Mouse (Mus musculus): Measurements from ENCODE around the gene Sugct. TPM values are rescaled to one million over a fixed set of nuclear protein-coding genes. Genes with fewer than 3 reads are reported as not detected.

Gene Sugct
- total RNA-seq, 2 experiments from 2014 or later: 1.6 to 1.7 TPM

DNA sequence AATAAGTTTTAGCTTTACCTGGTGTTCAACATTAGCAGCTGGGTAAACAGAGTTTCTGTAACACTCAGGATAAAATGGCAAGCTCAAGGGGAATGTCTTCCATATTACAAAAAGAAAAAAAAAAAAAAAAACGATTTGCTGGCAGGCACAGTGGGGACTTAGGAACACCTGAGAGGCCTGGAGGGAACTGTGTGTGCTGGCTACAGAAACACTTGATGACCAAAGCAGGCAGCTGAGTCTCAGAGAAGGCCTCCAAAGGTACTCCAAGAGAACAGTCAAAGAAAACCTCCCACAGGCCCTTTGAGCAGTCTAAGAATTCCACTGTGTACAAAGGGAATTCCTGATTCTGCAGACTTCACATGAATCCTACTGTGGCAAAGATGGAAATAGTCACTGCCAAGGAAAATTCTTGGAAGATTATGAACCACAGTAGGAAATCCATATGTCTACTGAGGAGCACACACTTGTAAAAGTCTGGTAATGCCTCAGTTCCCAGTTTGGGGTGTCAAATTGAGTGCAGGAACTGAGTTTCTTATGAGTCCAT is 397.8 kb downstream of the Sugct start:
- no peak for DNase-seq (ENCODE audit: extremely low spot score in 1 of 2, low spot score in 1 of 2)

DNA sequence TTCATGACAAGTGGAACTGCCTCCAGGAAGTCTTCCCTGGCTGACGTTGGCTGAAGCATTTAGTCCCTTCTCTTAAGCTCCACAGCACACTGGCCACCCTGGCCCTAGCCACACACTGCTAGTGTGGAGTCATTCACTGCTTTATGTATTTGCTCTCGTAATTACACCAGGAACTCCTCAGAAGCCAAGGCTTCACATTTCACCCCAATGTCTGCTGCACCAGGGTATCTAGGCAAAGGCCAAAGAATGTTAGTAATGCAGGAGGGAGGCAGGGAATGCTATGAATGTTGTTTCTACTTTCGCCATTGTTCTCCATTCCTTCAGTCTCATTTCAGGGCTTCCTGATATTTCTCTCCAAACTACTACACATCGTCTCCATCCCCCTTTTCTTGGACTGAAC is 398.4 kb downstream of the Sugct start:
- DNase-seq (ENCODE audit: extremely low spot score in 1 of 2, low spot score in 1 of 2): no peak

DNA sequence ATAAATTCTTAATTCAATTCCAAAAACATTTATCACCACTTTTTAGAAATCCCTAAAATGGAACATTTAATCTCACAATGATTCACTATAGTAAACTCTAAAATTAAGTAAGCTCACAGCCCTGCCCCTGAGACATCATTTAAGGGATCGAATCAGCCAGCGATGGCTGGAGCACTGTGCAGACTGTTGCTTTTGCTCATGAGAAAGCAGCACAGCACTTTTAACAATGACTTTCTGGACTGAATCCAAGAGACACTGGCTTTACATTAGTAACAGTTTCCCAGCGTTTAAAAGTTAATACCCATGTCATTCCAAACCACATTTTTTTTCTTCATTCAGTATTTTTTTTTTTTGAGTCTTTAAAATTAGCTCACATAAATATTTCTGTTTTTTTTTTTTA is 398.9 kb downstream of the Sugct start:
- DNase-seq (ENCODE audit: extremely low spot score in 1 of 2, low spot score in 1 of 2): no peak

DNA sequence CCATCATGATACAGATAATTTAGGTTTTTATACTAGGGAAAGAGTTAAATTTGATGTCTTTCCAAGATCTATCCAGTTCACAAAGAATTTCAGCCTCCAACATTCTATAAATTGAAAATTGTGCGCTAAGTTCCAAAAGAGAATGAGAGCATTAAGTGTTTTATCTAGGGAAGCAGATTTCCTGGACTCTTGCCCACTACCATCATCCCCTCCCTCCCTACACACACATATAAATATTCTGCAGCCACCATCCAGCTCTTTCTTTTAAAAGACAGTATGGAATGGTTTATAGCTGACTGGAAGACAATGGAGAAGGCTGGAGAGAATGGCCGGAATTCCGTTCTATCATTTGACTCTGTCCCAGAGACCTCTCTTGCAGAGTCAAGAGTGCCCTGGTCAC is 404.3 kb downstream of the Sugct start:
- DNase-seq (ENCODE audit: extremely low spot score in 1 of 2, low spot score in 1 of 2): no peak

DNA sequence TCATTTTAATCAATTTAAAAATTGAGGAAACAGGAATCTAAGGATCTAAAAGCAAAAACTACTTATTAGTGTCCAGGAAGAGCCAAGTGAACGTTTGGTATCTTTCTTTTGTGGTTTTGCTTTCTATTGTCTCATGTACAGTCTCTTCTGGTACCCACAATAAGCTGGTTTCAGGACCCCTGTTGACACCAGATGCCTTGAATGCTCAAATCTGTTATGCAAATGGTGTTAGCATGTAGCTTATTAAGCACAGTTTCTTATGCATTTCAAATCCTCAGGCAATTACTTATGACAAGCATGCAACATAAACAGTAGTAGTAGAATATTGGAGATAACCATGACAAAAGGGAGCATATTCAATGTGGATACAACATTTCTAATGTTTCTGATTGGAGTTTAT is 407.0 kb downstream of the Sugct start:
- DNase-seq (ENCODE audit: extremely low spot score in 1 of 2, low spot score in 1 of 2): no peak

DNA sequence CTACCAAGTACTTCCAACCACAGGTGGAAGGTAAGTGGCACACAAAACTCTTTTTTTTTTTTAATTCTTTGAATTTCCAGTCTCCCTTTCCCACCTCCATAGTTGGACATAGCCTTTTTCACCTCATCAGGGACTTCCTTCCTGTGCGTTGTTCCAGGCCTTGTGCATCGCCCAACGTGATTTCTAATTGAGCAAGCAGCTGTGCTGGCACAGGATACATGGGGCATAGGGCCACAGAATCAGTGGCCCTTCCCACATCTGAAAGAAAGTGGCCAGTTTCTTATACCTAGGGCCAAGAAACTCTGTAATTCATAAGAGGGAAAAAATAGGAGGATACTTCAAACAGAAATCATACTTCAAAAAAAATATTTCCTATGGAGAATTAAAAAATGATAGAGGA is 449.4 kb downstream of the Sugct start:
- no peak for DNase-seq (ENCODE audit: extremely low spot score in 1 of 2, low spot score in 1 of 2)

DNA sequence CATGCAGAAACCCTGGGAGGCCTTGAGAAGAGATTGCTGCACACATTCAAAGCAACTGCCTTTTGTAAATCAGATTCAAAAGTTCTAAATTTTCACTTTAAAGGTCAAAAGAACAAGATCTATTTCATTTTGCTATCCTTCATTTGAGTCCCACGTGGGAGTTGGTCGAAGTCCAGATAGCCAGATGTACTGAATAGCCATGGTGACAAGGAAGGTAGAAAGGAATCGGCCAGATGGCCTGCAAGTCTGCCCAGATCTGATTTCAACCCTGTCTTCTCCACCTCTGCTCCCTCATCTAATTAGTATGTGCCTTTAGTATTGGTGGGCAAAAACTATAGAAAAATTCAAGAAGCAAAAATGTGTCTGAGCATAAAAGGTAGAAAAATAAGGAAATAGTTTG is 478.8 kb downstream of the Sugct start:
- no peak for DNase-seq (ENCODE audit: extremely low spot score in 1 of 2, low spot score in 1 of 2)

DNA sequence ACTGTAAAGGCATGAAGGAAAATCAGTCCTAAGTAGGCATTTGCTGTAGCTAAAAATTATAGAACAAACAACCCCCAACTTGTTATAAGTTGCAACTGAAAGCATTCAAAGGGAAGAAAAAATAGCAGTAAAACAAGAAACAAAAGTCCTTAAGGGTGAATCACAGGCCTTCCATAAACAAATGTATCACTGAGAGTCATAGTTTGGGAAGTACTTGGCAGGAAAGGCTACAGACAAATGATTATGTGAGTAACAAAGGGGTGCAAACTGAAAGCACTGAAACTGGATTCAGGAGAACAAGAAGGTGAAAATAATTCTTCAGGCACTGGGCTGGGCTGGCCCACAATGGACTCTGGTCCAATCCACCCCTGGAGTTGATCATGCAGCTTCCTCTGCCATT is 482.7 kb downstream of the Sugct start:
- no peak for DNase-seq (ENCODE audit: extremely low spot score in 1 of 2, low spot score in 1 of 2)

DNA sequence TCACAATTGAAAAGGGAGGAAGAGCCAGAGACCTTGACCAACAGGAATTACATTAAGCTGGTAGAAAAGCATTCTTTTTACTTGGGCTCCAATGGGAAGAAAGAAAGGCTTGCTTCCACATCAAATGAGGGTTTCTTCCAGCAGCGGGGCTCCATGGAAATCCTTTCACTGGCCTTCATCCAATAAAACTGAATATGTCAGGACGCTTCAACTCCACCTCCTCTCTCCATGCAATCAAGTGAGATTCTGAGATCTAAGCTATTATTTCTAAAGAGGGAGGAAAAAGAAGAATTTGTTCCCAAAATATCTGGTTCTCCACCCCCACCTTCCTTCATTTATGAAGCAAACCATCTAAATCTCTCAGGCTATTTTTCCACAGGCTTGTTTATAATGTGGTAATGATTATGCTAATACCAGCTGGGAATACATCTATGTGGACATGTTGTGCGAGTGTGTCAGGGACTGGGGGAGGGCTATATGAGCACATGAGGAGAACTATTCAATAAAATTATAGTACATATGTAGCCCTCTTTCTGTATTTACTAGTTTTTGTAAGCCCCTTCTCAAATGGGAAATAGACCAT is 505.1 kb downstream of the Sugct start:
- no peak for DNase-seq (ENCODE audit: extremely low spot score in 1 of 2, low spot score in 1 of 2)

DNA sequence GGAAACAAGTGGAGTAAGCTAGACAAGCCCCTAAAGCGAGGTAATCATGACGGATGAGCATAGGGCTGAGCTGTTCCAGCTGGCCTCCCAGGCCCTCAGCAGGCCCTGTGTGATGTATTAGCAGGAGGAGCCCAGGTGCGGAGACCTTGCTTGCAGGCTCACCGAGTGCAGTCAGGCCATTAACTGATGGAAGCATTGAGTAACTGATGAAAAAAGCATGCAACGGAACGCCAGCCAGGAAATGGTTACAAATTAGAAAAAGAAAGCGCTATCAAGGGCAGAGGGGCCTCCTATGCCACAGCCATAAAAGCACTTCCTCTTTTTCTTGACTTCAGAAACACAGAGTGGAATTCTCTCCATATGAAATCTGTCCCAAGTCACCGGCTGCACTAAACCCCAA is 510.1 kb downstream of the Sugct start:
- DNase-seq (ENCODE audit: extremely low spot score in 1 of 2, low spot score in 1 of 2): no peak

DNA sequence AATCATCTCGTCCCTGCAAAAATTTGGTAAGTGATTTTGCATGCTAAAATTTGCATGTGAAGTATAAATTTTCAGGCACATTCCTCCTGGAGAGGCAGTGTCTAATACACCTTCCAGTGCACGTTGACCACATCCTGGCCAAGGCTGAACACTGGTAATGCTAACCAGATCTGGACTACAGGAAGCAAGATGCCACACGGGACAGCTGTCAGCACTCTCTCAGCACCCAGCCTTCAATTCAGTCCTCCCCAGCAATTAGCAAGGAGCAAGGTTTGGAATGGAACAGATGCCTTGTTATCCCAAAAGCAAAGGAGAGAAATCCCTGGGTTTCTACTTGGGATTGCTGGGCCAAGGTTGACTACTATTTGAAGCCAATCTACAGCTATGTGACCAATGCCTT is 529.4 kb downstream of the Sugct start:
- no peak for DNase-seq (ENCODE audit: extremely low spot score in 1 of 2, low spot score in 1 of 2)

DNA sequence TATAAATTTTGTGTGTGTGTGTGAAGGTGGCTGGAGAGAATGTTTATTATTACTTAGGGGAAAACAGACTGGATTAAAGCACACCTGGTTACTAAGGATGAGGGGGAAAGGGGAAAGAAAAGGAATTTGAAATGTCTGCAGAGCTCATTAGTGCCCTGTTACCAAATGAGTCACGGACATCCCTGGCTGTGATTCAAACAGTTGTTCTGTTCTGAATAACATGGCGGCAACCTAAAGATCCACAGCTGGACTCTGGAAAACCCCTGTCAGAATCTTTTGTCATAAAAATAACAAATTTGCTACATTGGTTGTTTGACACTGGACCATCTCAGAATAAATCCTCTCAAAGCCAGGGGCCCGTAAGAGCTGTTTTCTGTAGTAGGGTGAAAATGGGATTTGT is 530.6 kb downstream of the Sugct start:
- DNase-seq (ENCODE audit: extremely low spot score in 1 of 2, low spot score in 1 of 2): no peak

DNA sequence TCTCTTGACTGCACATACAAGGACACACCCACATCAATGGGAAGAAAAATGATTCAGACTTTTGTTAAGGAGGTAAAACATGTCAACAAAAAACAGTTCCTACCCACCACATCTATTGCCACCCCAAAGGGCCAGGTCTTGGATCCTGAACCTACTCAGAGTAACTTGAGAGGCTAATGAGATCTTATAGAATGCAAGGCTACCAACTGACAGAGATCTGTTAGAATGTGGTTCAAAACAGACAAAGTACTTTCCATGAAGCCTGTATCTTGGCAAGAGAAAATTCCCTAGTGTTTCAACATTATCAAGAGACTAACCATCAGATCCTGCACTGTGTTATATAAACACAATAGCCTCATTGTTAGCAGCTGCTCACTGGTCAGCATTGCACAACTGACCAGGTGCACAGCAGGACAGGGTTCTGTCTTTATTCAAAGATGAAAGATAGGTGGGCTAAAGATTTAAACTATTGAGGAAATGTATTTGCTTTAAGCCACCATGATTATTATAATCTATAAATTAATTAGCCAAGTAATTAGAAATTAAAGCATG is 548.8 kb downstream of the Sugct start:
- DNase-seq (ENCODE audit: extremely low spot score in 1 of 2, low spot score in 1 of 2): no peak

DNA sequence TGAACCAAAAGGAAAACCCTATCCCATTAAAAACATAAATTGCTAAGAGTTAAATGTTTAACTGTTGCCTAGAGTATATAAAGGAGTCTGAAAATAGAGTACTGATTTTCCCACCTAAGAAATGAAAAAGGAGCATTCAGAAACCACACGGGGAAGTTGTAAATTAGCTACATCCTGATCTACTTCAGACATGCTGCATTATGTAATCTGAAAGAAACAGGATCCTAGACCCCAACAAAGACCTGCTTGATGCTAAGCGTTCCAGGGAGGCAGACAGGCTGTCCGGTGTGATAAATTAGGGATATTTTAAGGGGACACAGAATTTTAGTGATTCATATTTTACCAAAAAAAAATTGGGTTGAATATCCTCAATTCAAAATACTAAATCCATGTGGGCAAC is 579.3 kb downstream of the Sugct start:
- no peak for DNase-seq (ENCODE audit: extremely low spot score in 1 of 2, low spot score in 1 of 2)

DNA sequence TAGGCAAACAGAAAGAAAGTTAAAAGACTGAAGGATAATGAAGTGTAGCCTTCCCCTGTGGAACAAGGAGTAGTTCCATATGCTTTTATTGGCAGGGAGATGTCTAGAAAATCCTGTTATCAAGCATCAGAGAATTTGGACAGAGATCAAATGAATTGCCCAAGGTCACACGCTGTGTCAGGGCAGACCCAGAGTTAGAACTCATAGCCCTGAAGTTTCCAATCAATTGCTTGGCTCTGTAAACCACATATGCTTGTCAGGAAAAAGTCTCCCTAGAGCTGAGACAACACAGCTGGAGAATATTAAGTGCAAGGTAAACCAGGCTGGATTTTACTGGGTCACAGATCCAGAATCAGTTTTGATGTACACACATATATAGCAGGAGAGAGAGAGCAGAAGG is 593.0 kb downstream of the Sugct start:
- no peak for DNase-seq (ENCODE audit: extremely low spot score in 1 of 2, low spot score in 1 of 2)

DNA sequence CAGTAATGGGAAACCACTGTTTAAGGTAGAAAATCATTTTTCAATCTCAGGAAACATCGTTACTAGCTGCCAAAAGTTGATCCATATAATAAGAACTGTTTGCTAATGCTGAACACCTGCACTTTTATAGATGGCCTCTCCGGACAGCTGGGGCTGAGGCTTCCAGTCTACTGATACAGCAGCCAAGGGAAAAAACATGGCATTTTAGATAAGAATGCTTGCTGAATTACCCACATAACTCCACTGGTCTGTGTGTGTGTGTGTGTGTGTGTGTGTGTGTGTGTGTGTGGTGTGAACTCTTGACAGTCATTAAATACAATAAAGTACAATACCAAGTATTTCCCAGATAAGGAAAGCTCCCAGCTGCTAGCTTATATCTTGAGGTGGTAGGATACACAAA is 608.8 kb downstream of the Sugct start:
- no peak for DNase-seq (ENCODE audit: extremely low spot score in 1 of 2, low spot score in 1 of 2)

DNA sequence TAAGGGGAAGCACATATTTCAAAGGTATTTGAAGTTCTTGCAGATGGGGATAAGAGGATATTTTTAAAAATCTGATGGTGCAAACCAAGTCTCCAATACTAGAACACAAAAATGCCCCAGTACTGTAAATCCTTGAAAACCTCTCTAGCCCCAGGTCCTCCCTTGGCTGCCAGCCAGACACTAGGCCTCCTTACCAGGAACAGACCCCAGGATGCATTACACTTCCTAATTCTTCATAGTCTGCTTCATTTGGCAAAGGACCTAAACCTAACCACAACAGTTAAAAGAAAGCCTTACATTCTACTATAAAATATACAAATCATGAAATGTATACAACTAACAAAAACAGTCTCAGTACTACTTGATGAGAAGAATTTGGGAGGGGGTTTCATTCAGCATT is 609.2 kb downstream of the Sugct start:
- no peak for DNase-seq (ENCODE audit: extremely low spot score in 1 of 2, low spot score in 1 of 2)

DNA sequence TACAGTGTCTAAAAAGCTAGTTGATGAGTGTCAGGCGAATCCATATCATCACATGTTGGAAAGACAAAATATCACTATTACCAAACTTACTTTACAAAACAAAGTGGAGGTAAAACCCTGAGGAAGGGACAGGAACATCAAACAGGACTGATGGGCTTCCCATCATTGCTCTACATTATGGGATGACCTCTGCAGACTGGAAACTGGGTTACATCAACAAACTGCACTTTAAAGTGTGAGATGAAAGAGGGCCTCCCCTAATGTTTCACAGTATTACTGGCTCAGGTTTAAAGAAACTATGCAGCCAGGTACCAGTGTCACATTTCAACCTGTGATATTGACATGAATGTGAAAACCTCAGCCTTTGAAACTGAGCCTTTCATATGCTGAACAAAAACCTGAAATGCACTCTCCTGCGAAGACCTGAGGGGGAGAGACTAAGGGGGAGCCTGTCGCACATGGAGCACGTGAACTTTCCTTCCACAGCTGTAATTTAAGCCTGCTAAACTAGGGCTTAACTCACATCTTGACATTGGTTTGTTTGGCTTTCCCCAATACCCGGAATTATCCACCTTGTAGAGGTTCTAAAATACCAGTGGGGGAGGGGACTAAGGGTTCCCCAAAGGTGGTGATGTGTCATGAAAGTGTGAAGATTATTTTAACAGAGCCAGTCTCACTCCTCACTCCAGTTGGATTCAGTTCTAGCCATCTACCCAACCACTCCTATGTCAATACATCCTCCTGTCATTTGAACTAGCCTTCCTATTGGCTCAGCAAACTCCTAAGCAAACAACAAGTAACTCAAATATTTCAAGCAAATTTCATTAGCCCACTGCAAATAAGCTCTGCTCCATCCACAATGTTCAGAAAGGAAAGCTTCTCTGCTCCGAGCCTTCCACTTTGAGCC is 610.2 kb downstream of the Sugct start:
- no peak for DNase-seq (ENCODE audit: extremely low spot score in 1 of 2, low spot score in 1 of 2)

DNA sequence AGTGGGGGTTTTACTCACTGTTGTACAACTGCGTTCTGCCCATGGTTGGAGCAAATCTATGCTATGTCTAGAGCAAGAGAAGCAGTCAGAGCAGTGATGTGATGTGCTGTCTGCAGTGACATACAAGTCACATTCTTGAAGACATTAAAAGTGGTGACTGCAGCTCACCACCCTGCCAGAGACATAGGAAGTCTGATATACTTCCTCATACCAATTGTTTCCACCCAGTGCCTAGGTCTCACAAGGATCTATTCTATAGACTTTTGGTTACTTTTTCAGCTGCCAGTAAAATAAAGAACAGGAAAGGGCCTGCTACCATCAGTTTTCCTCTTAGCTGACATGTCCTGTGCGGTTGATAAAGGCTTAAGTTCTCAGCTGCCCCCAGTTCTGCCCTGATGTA is 613.7 kb downstream of the Sugct start:
- no peak for DNase-seq (ENCODE audit: extremely low spot score in 1 of 2, low spot score in 1 of 2)

DNA sequence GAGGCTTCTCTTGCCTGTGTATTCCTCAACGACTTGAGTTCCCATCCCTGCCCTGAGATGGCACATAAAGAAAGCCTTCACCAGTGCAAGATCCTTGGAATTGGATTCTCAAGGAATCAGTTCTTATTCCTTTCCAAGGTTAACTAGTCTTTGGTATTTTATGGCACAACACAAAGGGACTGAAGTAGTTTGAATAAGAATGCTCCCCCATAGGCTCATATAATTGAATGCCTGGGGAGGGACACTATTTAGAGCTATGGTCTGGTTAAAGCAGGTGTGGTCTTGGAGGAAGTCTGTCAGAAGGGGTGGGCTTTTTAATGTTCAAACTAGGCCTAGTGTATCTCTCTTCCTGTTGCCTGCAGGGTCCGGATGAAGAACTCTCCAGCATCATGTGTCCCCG is 629.8 kb downstream of the Sugct start:
- DNase-seq (ENCODE audit: extremely low spot score in 1 of 2, low spot score in 1 of 2): no peak

DNA sequence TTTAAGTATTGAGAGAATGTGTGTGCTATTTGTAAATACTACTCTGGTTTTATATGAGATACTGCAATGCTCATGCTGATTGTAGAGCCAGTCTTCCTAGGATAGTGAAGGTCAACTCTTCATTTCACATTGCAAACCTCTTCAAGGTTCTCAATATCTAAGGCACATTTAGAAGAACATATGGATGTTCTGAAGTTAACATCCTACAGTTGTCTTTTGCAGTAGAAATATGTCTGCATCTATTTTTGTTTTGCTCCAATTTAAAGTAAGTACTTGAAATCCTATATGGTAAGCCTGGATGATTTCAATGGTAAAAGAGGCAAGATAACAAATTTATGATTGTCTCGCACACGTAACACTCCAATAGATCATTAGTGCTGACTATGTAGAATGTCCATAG is 638.7 kb downstream of the Sugct start:
- DNase-seq (ENCODE audit: extremely low spot score in 1 of 2, low spot score in 1 of 2): no peak

Data from layer of hippocampus, postnatal 25 days (tissue).